Mouse (Mus musculus) duodenum, adult 2 months (tissue): Measurements from ENCODE around the gene Gm29049. TPM values are rescaled to one million over a fixed set of nuclear protein-coding genes. Genes with fewer than 3 reads are reported as not detected.

Experiments used
- polyA plus RNA-seq: library from polyadenylated mRNA; depleted of rRNA; stranded (reverse); fragments of >200 nt; gene quantifications from 2 replicates; pipeline ENCODE4 v1.2.3, GENCODE M21; 2012; ENCODE audit warnings: low replicate concordance; rRNA removed

The Gm29049 gene
- polyA plus RNA-seq = not detected in 2 replicates

DNA sequence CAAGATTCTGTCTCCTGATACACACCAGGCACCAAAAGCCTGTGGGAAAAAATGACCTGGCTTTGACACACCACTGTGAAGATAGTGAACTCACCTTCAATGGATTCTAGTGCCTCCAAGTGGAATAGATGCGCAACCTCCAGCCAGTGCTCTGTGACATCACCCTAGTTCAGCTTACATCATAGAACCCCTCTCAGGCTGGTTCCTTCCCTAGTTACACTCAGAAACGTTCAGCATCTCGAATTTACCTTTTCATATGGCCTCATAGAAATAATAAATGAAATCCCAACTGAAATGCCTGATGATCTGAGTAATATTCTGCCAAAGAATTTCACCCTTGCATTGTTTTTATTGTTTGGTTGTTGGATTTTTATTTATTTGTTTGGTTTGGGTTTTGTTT, at the start of gene Gm29049:
Gm29049 (minus strand) TSS at position 101 of the 400 bp plus-strand sequence.

Other genes starting within 250 kb of the Gm29049 start
- gene Gm20825, start 74.3 kb upstream of the Gm29049 start, polyA plus RNA-seq = not detected in 2 replicates